Mouse (Mus musculus): Measurements from ENCODE around the gene Galntl6. TPM values are rescaled to one million over a fixed set of nuclear protein-coding genes. Genes with fewer than 3 reads are reported as not detected.

The Galntl6 gene
- total RNA-seq, 1 experiment: 0.09 TPM

DNA sequence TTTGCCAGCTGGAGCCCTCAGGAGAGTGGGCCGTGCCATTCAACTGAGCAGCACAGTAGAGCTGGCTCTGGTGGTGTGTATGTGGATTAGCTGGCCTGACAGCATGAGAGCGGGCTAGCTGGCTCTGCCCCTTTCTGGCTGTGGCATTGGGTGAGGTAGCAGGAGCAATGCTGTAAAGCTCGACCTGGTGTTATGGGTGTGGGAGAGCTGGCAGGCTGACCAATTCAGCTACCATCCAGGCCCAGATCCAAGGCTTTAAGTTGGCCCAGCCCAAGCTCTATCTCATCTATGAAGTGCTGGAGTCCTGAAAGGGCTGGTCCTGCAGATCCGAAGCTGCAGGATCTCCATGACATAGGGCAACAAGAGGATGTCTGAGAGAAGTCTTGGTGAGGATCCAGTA, 886.9 kb downstream of the Galntl6 start:
- no peak for TF ChIP-seq HCFC1 (IDR thresholded peaks at IDR 0.05; ENCODE audit: borderline replicate concordance, insufficient read depth, low read length)
- TF ChIP-seq ZC3H11A (IDR thresholded peaks at IDR 0.05; ENCODE audit: borderline replicate concordance, low read depth, low read length): no peak
- no peak for DNase-seq (ENCODE audit: low read depth, low spot score)
- H3K9me3 ChIP-seq (ENCODE audit: control insufficient read depth, insufficient read depth, low read depth, low read length): no peaks in the 10 kb centered on the region
- in situ Hi-C loops (cut with MboI; ENCODE audit: low sequenced_read_pairs in 2 of 2, unreplicated experiment in 2 of 2): no loop called here
- H3K4me1 ChIP-seq (ENCODE audit: control insufficient read depth in 2 of 2, insufficient read depth in 2 of 2, low read length in 2 of 2, poor library complexity in 1 of 2): no peaks in the 10 kb centered on the region
- no peaks in the 10 kb centered on the region for H3K36me3 ChIP-seq (ENCODE audit: control insufficient read depth, insufficient read depth, low read length, poor library complexity, severe bottlenecking)
- no peak overlapping the region for H3K9ac ChIP-seq (ENCODE audit: insufficient read depth, low read depth, low read length, poor library complexity, severe bottlenecking)
- H3K4me3 ChIP-seq (ENCODE audit: insufficient read depth in 1 of 2, low read depth in 1 of 2, low read length in 2 of 2, poor library complexity in 1 of 2, severe bottlenecking in 1 of 2): no peak overlapping the region
- no peak overlapping the region for H3K27ac ChIP-seq (ENCODE audit: insufficient read depth, low read depth, low read length, poor library complexity, severe bottlenecking)

DNA sequence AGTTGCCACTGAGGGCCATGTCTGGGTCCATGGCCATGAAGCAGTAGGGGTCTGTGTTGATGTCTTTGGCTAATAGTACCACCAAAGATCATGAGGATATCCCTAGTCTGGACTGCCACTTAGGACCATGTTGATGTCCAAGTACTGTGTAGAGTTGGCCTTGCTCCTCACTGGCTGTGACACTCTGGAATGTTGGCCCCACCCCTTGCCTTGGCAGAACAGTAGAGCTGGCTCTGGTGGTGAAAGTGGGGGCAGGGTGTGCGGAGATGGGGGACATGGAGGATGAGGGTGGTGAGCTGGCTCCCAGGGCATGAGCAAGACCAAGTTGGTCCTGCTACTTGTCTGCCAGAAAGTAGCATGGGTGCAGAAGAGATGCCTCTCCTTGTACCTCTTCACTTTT, 887.3 kb downstream of the Galntl6 start:
- in situ Hi-C loops (cut with MboI; ENCODE audit: low sequenced_read_pairs in 2 of 2, unreplicated experiment in 2 of 2): no loop called here
- no peak overlapping the region for H3K4me3 ChIP-seq (ENCODE audit: insufficient read depth in 1 of 2, low read depth in 1 of 2, low read length in 2 of 2, poor library complexity in 1 of 2, severe bottlenecking in 1 of 2)
- H3K9ac ChIP-seq (ENCODE audit: insufficient read depth, low read depth, low read length, poor library complexity, severe bottlenecking): no peak overlapping the region
- H3K9me3 ChIP-seq (ENCODE audit: control insufficient read depth, insufficient read depth, low read depth, low read length): no peaks in the 10 kb centered on the region
- no peaks in the 10 kb centered on the region for H3K4me1 ChIP-seq (ENCODE audit: control insufficient read depth in 2 of 2, insufficient read depth in 2 of 2, low read length in 2 of 2, poor library complexity in 1 of 2)
- TF ChIP-seq MAFK (IDR thresholded peaks at IDR 0.05; ENCODE audit: insufficient read depth, low read depth, low read length) (no peak), HCFC1 (IDR thresholded peaks at IDR 0.05; ENCODE audit: borderline replicate concordance, insufficient read depth, low read length) (no peak), ZNF384 (IDR thresholded peaks at IDR 0.05; ENCODE audit: low read depth, low read length) (no peak), ZC3H11A (IDR thresholded peaks at IDR 0.05; ENCODE audit: borderline replicate concordance, low read depth, low read length) (no peak), CHD2 (IDR thresholded peaks at IDR 0.05; ENCODE audit: low read depth, low read length) (no peak)
- H3K36me3 ChIP-seq (ENCODE audit: control insufficient read depth, insufficient read depth, low read length, poor library complexity, severe bottlenecking): no peaks in the 10 kb centered on the region
- H3K27ac ChIP-seq (ENCODE audit: insufficient read depth, low read depth, low read length, poor library complexity, severe bottlenecking): no peak overlapping the region
- DNase-seq (ENCODE audit: low read depth, low spot score): no peak

- in situ Hi-C loops (cut with MboI; ENCODE audit: low sequenced_read_pairs in 2 of 2, unreplicated experiment in 2 of 2): no loop called here
- H3K9ac ChIP-seq (ENCODE audit: insufficient read depth, low read depth, low read length, poor library complexity, severe bottlenecking): no peak overlapping the region
- no peaks in the 10 kb centered on the region for H3K36me3 ChIP-seq (ENCODE audit: control insufficient read depth, insufficient read depth, low read length, poor library complexity, severe bottlenecking)
- no peaks in the 10 kb centered on the region for H3K9me3 ChIP-seq (ENCODE audit: control insufficient read depth, insufficient read depth, low read depth, low read length)
- no peak overlapping the region for H3K4me3 ChIP-seq (ENCODE audit: insufficient read depth in 1 of 2, low read depth in 1 of 2, low read length in 2 of 2, poor library complexity in 1 of 2, severe bottlenecking in 1 of 2)
- H3K27ac ChIP-seq (ENCODE audit: insufficient read depth, low read depth, low read length, poor library complexity, severe bottlenecking): no peak overlapping the region
- no peak for DNase-seq (ENCODE audit: low read depth, low spot score)
- no peaks in the 10 kb centered on the region for H3K4me1 ChIP-seq (ENCODE audit: control insufficient read depth in 2 of 2, insufficient read depth in 2 of 2, low read length in 2 of 2, poor library complexity in 1 of 2)
- TF ChIP-seq MAFK (IDR thresholded peaks at IDR 0.05; ENCODE audit: insufficient read depth, low read depth, low read length) (no peak), CHD2 (IDR thresholded peaks at IDR 0.05; ENCODE audit: low read depth, low read length) (no peak)
Observed at GRCm38 (mm10) chr8:58023426-58024176, 888.8 kb downstream of the Galntl6 start.

DNA sequence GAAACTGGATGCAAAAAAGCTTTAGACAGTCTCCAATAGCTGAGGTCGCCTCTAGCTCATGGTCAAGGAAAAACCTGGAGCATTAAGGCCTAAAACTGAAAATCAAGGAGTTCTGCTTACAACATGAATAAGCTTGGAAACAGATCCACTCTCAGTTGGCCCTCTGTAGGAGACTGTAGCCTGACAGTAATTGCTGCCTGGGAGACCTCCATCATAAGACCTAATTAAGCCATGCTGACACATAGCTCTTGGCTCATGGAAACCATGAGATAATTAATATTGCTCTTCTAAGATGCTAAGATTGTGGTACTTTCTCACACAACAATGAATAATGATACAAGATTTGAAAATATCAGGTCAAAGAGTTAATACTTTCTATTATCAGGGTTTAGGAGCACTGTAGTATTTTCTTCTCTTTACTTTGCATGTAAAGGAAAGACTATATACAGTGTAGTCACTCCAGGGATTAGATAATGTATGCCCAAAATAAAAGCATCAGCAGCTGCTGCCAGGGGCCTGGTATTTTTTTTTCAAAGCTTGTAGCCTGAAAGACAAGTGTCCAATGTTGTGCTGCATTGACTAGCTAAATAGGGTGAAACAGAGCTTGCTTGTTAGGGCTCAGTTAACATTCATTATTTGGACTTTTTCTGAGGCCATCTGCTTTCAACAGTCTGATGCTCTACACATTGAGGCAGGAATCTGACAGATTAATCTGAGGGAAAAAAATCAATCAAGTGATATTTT, 922.8 kb downstream of the Galntl6 start:
- no peak overlapping the region for H3K27ac ChIP-seq (ENCODE audit: insufficient read depth, low read depth, low read length, poor library complexity, severe bottlenecking)
- H3K9ac ChIP-seq (ENCODE audit: insufficient read depth, low read depth, low read length, poor library complexity, severe bottlenecking): no peak overlapping the region
- H3K9me3 ChIP-seq (ENCODE audit: control insufficient read depth, insufficient read depth, low read depth, low read length): no peaks in the 10 kb centered on the region
- no peaks in the 10 kb centered on the region for H3K36me3 ChIP-seq (ENCODE audit: control insufficient read depth, insufficient read depth, low read length, poor library complexity, severe bottlenecking)
- H3K4me1 ChIP-seq (ENCODE audit: control insufficient read depth in 2 of 2, insufficient read depth in 2 of 2, low read length in 2 of 2, poor library complexity in 1 of 2): no peaks in the 10 kb centered on the region
- DNase-seq (ENCODE audit: low read depth, low spot score): no peak
- in situ Hi-C loops (cut with MboI; ENCODE audit: low sequenced_read_pairs in 2 of 2, unreplicated experiment in 2 of 2): no loop called here
- TF ChIP-seq ZNF384 (IDR thresholded peaks at IDR 0.05; ENCODE audit: low read depth, low read length) (no peak), ZC3H11A (IDR thresholded peaks at IDR 0.05; ENCODE audit: borderline replicate concordance, low read depth, low read length) (no peak), HCFC1 (IDR thresholded peaks at IDR 0.05; ENCODE audit: borderline replicate concordance, insufficient read depth, low read length) (no peak), CHD2 (IDR thresholded peaks at IDR 0.05; ENCODE audit: low read depth, low read length) (no peak), MAFK (IDR thresholded peaks at IDR 0.05; ENCODE audit: insufficient read depth, low read depth, low read length) (no peak)
- no peak overlapping the region for H3K4me3 ChIP-seq (ENCODE audit: insufficient read depth in 1 of 2, low read depth in 1 of 2, low read length in 2 of 2, poor library complexity in 1 of 2, severe bottlenecking in 1 of 2)

Data from ES-E14 (cell line).